Mouse (Mus musculus) stomach, postnatal 0 days (tissue): ENCODE measurements around the gene Pak1. TPM values are rescaled to one million over a fixed set of nuclear protein-coding genes. Genes with fewer than 3 reads are reported as not detected.

ENCODE experiments used
- ATAC-seq: fragments of 200-750 bp; cut with Nextera tagmentation; 2 replicates; pipeline ENCODE4 v1.8.0; 2017; ENCODE audit not compliant: low FRiP score, low TSS enrichment
- DNase-seq: peaks from one replicate; pipeline ENCODE4 v3.0.0-alpha.2; 2016; ENCODE audit warnings: low spot score
- H3K27ac ChIP-seq: fragments of 300-500 bp; sonication (generic); replicated peaks from 2 replicates; pipeline ENCODE4 v1.5.1; 2014; ENCODE audit warnings: mild to moderate bottlenecking, control low read depth
- H3K27me3 ChIP-seq: fragments of 300-500 bp; sonication (generic); 2 replicates; pipeline ENCODE4 v1.6.1; 2014; ENCODE audit warnings: low read length; ENCODE audit not compliant: control insufficient read depth, insufficient read depth
- H3K36me3 ChIP-seq: fragments of 300-500 bp; sonication (generic); 2 replicates; pipeline ENCODE4 v1.6.1; 2014; ENCODE audit warnings: low read length, mixed read lengths; ENCODE audit not compliant: control insufficient read depth, insufficient read depth
- H3K4me1 ChIP-seq: fragments of 300-500 bp; sonication (generic); replicated peaks from 2 replicates; pipeline ENCODE4 v1.6.1; 2014; ENCODE audit warnings: antibody characterized with exemption; ENCODE audit not compliant: control insufficient read depth, insufficient read depth
- H3K4me2 ChIP-seq: fragments of 300-500 bp; sonication (generic); replicated peaks from 2 replicates; pipeline ENCODE4 v1.6.1; 2014; ENCODE audit warnings: low read depth, mild to moderate bottlenecking, control low read depth, moderate library complexity
- H3K4me3 ChIP-seq: fragments of 300-500 bp; sonication (generic); 2 replicates; pipeline ENCODE4 v1.5.1; 2014; ENCODE audit warnings: low read depth, low read length, control low read depth
- H3K9ac ChIP-seq: fragments of 300-500 bp; sonication (generic); 2 replicates; pipeline ENCODE4 v1.6.1; 2014; ENCODE audit warnings: mild to moderate bottlenecking, low read length, control low read depth, mixed read lengths
- H3K9me3 ChIP-seq: fragments of 300-500 bp; sonication (generic); 2 replicates; pipeline ENCODE4 v1.6.1; 2016; ENCODE audit warnings: low read length; ENCODE audit not compliant: control insufficient read depth
- CTCF ChIP-seq: IDR thresholded peaks from 2 replicates; pipeline ENCODE4 v1.5.1; 2016; ENCODE audit warnings: antibody characterized with exemption, low read depth, mild to moderate bottlenecking, moderate library complexity
- EP300 ChIP-seq: optimal IDR thresholded peaks from 2 replicates; pipeline ENCODE3; 2016; ENCODE audit warnings: antibody characterized with exemption
- WGBS: fragments of 180-500 bp; shearing (Covaris S2); extraction: QIAGEN DNeasy Blood & Tissue Kit; methylation state at CpG from one replicate; pipeline ENCODE4 v1.1.7; 2014; 5-methylcytosine and 5-hydroxymethylcytosine counted together
- polyA plus RNA-seq: library from polyadenylated mRNA; unstranded; fragments of >200 nt; fragmentation: Nextera tagmentation; extraction: Ambion mirVana; gene quantifications from 2 replicates; pipeline ENCODE4 v1.2.1, GENCODE M21; 2015

Gene Pak1
- polyA plus RNA-seq, 1 experiment from 2014 or later, result 18.1 TPM

GRCm38 (mm10) chr7:97926978-97927377, 138.6 kb downstream of the Pak1 start:
- no peak overlapping the region for H3K4me3 ChIP-seq
- H3K27me3 ChIP-seq, result no peaks in the 10 kb centered on the region
- DNase-seq, result no peak
- no peak overlapping the region for H3K27ac ChIP-seq
- 91% methylated on average over 5 of the region's 5 CpGs for WGBS
- ATAC-seq, result no peak
- no peaks in the 10 kb centered on the region for H3K36me3 ChIP-seq
- no peaks in the 10 kb centered on the region for H3K9me3 ChIP-seq
- H3K9ac ChIP-seq, result no peak overlapping the region
- H3K4me1 ChIP-seq, result no peaks in the 10 kb centered on the region
- H3K4me2 ChIP-seq, result no peak overlapping the region
- TF ChIP-seq EP300 (no peak), CTCF (no peak)

- H3K9ac ChIP-seq, result no peak overlapping the region
- no peaks in the 10 kb centered on the region for H3K4me1 ChIP-seq
- no peak for TF ChIP-seq EP300
- TF ChIP-seq CTCF, result no peak
- 75% methylated on average over 1 of the region's 1 CpGs for WGBS
- ATAC-seq, result no peak
- no peak overlapping the region for H3K27ac ChIP-seq
- no peaks in the 10 kb centered on the region for H3K36me3 ChIP-seq
- no peak overlapping the region for H3K4me3 ChIP-seq
- DNase-seq, result no peak
- H3K4me2 ChIP-seq, result no peak overlapping the region
- no peaks in the 10 kb centered on the region for H3K27me3 ChIP-seq
- no peaks in the 10 kb centered on the region for H3K9me3 ChIP-seq
Measured at GRCm38 (mm10) chr7:97944485-97944884, 156.1 kb downstream of the Pak1 start.

Other genes starting within 250 kb of the Pak1 start
- gene Aamdc, start 209.0 kb upstream of the Pak1 start, polyA plus RNA-seq, result 43.4 and 47.2 TPM in 2 replicates
- 9.9 and 10.0 TPM in 2 replicates for gene Rsf1, start 208.7 kb upstream of the Pak1 start, polyA plus RNA-seq
- gene Clns1a, start 91.9 kb upstream of the Pak1 start, polyA plus RNA-seq, result 78.4 and 79.2 TPM in 2 replicates
- gene Aqp11, start 50.3 kb upstream of the Pak1 start, polyA plus RNA-seq, result 22.0 and 22.2 TPM in 2 replicates
- not detected in 2 replicates for gene Gdpd4, start 131.4 kb downstream of the Pak1 start, polyA plus RNA-seq